Mouse (Mus musculus) stomach, embryonic 14.5 days (tissue): Measurements from ENCODE around the gene Arid3b. TPM values are rescaled to one million over a fixed set of nuclear protein-coding genes. Genes with fewer than 3 reads are reported as not detected.

Experiments used
- ATAC-seq: fragments of 200-750 bp; cut with Nextera tagmentation; 2 replicates; pipeline ENCODE4 v1.8.0; 2017; ENCODE audit warnings: low read depth, moderate TSS enrichment; ENCODE audit not compliant: insufficient number of reproducible peaks, insufficient read depth, low FRiP score
- H3K27ac ChIP-seq: fragments of 300-500 bp; sonication (generic); 2 replicates; pipeline ENCODE4 v1.5.1; 2014; ENCODE audit warnings: mild to moderate bottlenecking, low read length, moderate library complexity, mixed read lengths
- H3K27me3 ChIP-seq: fragments of 300-500 bp; sonication (generic); 2 replicates; pipeline ENCODE4 v1.6.1; 2014; ENCODE audit warnings: low read length, control low read depth, mixed read lengths; ENCODE audit not compliant: control insufficient read depth, insufficient read depth
- H3K36me3 ChIP-seq: fragments of 300-500 bp; sonication (generic); 2 replicates; pipeline ENCODE4 v1.6.1; 2014; ENCODE audit warnings: mild to moderate bottlenecking, control low read depth, low read length, moderate library complexity, mixed read lengths; ENCODE audit not compliant: control insufficient read depth, insufficient read depth
- H3K4me1 ChIP-seq: fragments of 300-500 bp; sonication (generic); 2 replicates; pipeline ENCODE4 v1.6.1; 2014; ENCODE audit warnings: low read length, control low read depth, mixed read lengths; ENCODE audit not compliant: control insufficient read depth, insufficient read depth
- H3K4me2 ChIP-seq: fragments of 300-500 bp; sonication (generic); replicated peaks from 2 replicates; pipeline ENCODE4 v1.6.1; 2014; ENCODE audit warnings: low read depth, low read length, control low read depth
- H3K4me3 ChIP-seq: fragments of 300-500 bp; sonication (generic); 2 replicates; pipeline ENCODE4 v1.5.1; 2014; ENCODE audit warnings: low read depth, low read length, control low read depth
- H3K9ac ChIP-seq: fragments of 300-500 bp; sonication (generic); replicated peaks from 2 replicates; pipeline ENCODE4 v1.6.1; 2014; ENCODE audit warnings: low read depth, mild to moderate bottlenecking, control low read depth, low read length, moderate library complexity, mixed read lengths
- H3K9me3 ChIP-seq: fragments of 300-500 bp; sonication (generic); 2 replicates; pipeline ENCODE4 v1.6.1; 2016; ENCODE audit warnings: low read depth, low read length, control low read depth; ENCODE audit not compliant: control insufficient read depth
- WGBS: fragments of 180-500 bp; shearing (Covaris S2); extraction: QIAGEN DNeasy Blood & Tissue Kit; methylation state at CpG from one replicate; pipeline ENCODE4 v1.1.7; 2014; 5-methylcytosine and 5-hydroxymethylcytosine counted together
- polyA plus RNA-seq: library from polyadenylated mRNA; unstranded; fragments of >200 nt; fragmentation: Nextera tagmentation; extraction: Ambion mirVana; gene quantifications from 2 replicates; pipeline ENCODE4 v1.2.1, GENCODE M21; 2014

Gene Arid3b
- polyA plus RNA-seq, 1 experiment from 2014 or later: 8.5 TPM

DNA sequence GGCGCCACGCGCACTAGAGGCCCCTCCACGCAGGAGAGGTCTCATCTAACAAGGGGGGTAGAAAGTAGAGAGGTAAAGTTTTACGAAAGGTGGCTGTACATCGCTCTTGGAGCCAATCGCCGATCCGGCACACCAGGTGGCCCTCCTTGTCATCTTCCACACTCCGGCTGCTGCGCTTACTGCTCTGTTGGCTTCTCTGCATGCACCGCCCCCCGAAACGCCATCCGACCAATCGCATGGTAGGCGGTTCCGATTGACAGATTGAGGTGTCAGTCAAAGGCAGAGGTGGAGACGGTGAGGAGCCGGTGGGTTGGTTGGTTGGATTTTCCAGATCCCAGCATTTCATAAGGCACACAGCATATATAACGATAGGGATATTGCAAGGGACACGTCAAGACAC is 78.1 kb downstream of the Arid3b start:
- H3K4me2 ChIP-seq: no peak overlapping the region
- H3K4me3 ChIP-seq: no peak overlapping the region
- no peak overlapping the region for H3K27ac ChIP-seq
- H3K27me3 ChIP-seq: no peaks in the 10 kb centered on the region
- no peaks in the 10 kb centered on the region for H3K9me3 ChIP-seq
- peaks cover 20% of the 10 kb centered on the region; the same call in 1 of the 2 replicates for H3K4me1 ChIP-seq
- H3K36me3 ChIP-seq: peaks cover 76% of the 10 kb centered on the region
- no peak overlapping the region for H3K9ac ChIP-seq
- 91% methylated on average over 22 of the region's 22 CpGs for WGBS
- ATAC-seq: no peak

GRCm38 (mm10) chr9:57757578-57757977 is 79.0 kb downstream of the Arid3b start:
- Histone ChIP-seq H3K9ac (no peak overlapping the region), H3K4me1 (peaks cover 10% of the 10 kb centered on the region; the same call in 1 of the 2 replicates), H3K27me3 (no peaks in the 10 kb centered on the region), H3K4me3 (no peak overlapping the region), H3K9me3 (no peaks in the 10 kb centered on the region), H3K4me2 (no peak overlapping the region), H3K27ac (no peak overlapping the region), H3K36me3 (peaks cover 86% of the 10 kb centered on the region)
- ATAC-seq: no peak
- 85% methylated on average over 3 of the region's 3 CpGs for WGBS

DNA sequence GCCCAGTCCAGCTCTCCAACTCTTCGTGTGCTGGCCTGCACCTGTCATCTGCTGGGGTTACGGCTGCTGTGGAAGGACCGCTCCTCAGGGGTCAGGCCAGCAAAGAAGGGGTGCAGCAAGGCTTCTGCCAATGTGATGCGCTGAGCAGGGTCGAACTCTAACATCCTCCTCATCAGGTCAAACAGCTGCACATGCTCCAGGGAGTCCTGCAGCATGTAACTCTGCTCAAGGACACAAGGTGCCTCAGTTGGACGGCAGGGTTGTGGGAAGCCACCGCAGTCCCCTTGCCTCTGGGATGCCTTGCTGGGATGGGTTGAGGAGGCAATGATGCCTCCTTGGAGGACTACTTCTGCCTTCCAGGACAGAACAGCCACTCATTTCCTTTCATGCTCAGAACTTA is 85.7 kb downstream of the Arid3b start:
- Histone ChIP-seq H3K4me3 (no peak overlapping the region), H3K9ac (no peak overlapping the region), H3K27ac (no peak overlapping the region), H3K27me3 (no peaks in the 10 kb centered on the region), H3K4me2 (no peak overlapping the region), H3K9me3 (no peaks in the 10 kb centered on the region), H3K4me1 (no peaks in the 10 kb centered on the region), H3K36me3 (peaks cover 91% of the 10 kb centered on the region)
- WGBS: 84% methylated on average over 7 of the region's 7 CpGs
- ATAC-seq: no peak

- no peaks in the 10 kb centered on the region for H3K27me3 ChIP-seq
- WGBS: 66% methylated on average over 1 of the region's 1 CpGs
- no peaks in the 10 kb centered on the region for H3K4me1 ChIP-seq
- no peak overlapping the region for H3K4me2 ChIP-seq
- H3K9ac ChIP-seq: no peak overlapping the region
- H3K9me3 ChIP-seq: no peaks in the 10 kb centered on the region
- H3K36me3 ChIP-seq: peaks cover 83% of the 10 kb centered on the region
- H3K4me3 ChIP-seq: no peak overlapping the region
- H3K27ac ChIP-seq: no peak overlapping the region
- no peak for ATAC-seq
Measured at GRCm38 (mm10) chr9:57748831-57749230, 87.8 kb downstream of the Arid3b start.

GRCm38 (mm10) chr9:57748137-57748536 is 88.5 kb downstream of the Arid3b start:
- Histone ChIP-seq H3K4me2 (no peak overlapping the region), H3K27ac (no peak overlapping the region), H3K9ac (no peak overlapping the region), H3K36me3 (peaks cover 77% of the 10 kb centered on the region), H3K27me3 (no peaks in the 10 kb centered on the region), H3K4me1 (no peaks in the 10 kb centered on the region), H3K4me3 (no peak overlapping the region), H3K9me3 (no peaks in the 10 kb centered on the region)
- WGBS: 89% methylated on average over 6 of the region's 6 CpGs
- ATAC-seq: no peak

- H3K9me3 ChIP-seq: no peaks in the 10 kb centered on the region
- ATAC-seq: no peak
- H3K27ac ChIP-seq: no peak overlapping the region
- H3K36me3 ChIP-seq: peaks cover 73% of the 10 kb centered on the region
- no peak overlapping the region for H3K4me3 ChIP-seq
- no peaks in the 10 kb centered on the region for H3K27me3 ChIP-seq
- no peaks in the 10 kb centered on the region for H3K4me1 ChIP-seq
- H3K4me2 ChIP-seq: no peak overlapping the region
- no peak overlapping the region for H3K9ac ChIP-seq
- 72% methylated on average over 1 of the region's 1 CpGs for WGBS
Measured at GRCm38 (mm10) chr9:57747067-57747466, 89.5 kb downstream of the Arid3b start.

DNA sequence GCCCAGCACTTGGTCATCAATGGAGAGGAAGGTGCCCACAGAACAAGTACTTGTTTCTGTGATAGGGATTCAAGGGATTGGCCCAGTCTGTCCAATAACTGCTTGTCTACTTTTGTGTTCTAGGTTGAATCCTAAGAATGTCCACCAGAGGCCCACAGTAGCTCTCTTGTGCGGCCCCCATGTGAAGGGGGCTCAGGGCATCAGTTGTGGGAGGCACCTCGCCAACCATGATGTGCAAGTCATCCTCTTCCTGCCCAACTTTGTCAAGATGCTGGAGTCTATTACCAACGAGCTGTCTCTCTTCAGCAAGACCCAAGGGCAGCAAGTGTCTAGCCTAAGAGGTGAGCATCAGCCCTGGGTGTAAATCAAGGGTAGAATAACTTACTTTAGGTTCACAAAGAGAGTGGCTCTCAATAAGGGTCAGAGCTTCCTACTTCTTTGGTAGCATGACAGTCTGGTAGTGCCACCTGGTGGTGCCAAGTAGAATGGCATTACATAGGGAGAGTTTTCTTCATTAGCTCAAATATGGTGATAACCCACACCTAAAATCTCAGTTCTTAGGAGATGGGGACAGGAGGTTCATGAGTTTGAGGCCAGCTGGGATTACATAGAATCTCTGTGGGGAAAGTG is 92.0 kb downstream of the Arid3b start:
- Histone ChIP-seq H3K9ac (no peak overlapping the region), H3K4me1 (no peaks in the 10 kb centered on the region), H3K4me3 (no peak overlapping the region), H3K4me2 (no peak overlapping the region), H3K27ac (no peak overlapping the region), H3K27me3 (no peaks in the 10 kb centered on the region), H3K36me3 (peaks cover 66% of the 10 kb centered on the region), H3K9me3 (no peaks in the 10 kb centered on the region)
- no peak for ATAC-seq
- WGBS: 72% methylated on average over 3 of the region's 3 CpGs
